Mouse (Mus musculus) hindbrain, embryonic 16.5 days (tissue): ENCODE results near the gene Gm20441. TPM values are rescaled to one million over a fixed set of nuclear protein-coding genes. Genes with fewer than 3 reads are reported as not detected.

Experiments
- ATAC-seq: fragments of 200-750 bp; cut with Nextera tagmentation; 2 replicates; pipeline ENCODE4 v1.8.0; 2017; ENCODE audit warnings: moderate TSS enrichment, moderate library complexity
- H3K27ac ChIP-seq: fragments of 300-500 bp; sonication (generic); 2 replicates; pipeline ENCODE4 v1.5.1; 2014; ENCODE audit warnings: low read depth, mild to moderate bottlenecking, control low read depth, low read length, moderate library complexity
- H3K27me3 ChIP-seq: fragments of 300-500 bp; sonication (generic); replicated peaks from 2 replicates; pipeline ENCODE4 v1.6.1; 2014; ENCODE audit warnings: low read length; ENCODE audit not compliant: control insufficient read depth, insufficient read depth
- H3K36me3 ChIP-seq: fragments of 300-500 bp; sonication (generic); 2 replicates; pipeline ENCODE4 v1.6.1; 2014; ENCODE audit warnings: mild to moderate bottlenecking, low read length, moderate library complexity, mixed read lengths; ENCODE audit not compliant: control insufficient read depth, insufficient read depth
- H3K4me1 ChIP-seq: fragments of 300-500 bp; sonication (generic); 2 replicates; pipeline ENCODE4 v1.6.1; 2014; ENCODE audit warnings: low read depth, low read length; ENCODE audit not compliant: control insufficient read depth, insufficient read depth
- H3K4me2 ChIP-seq: fragments of 300-500 bp; sonication (generic); 2 replicates; pipeline ENCODE4 v1.6.1; 2014; ENCODE audit warnings: mild to moderate bottlenecking, low read length, control low read depth, moderate library complexity
- H3K4me3 ChIP-seq: fragments of 300-500 bp; sonication (generic); 2 replicates; pipeline ENCODE4 v1.5.1; 2014; ENCODE audit warnings: mild to moderate bottlenecking, low read length, control low read depth, moderate library complexity
- H3K9ac ChIP-seq: fragments of 300-500 bp; sonication (generic); 2 replicates; pipeline ENCODE4 v1.6.1; 2014; ENCODE audit warnings: low read depth, mild to moderate bottlenecking, control low read depth, low read length, moderate library complexity
- H3K9me3 ChIP-seq: fragments of 300-500 bp; sonication (generic); 2 replicates; pipeline ENCODE4 v1.6.1; 2014; ENCODE audit warnings: mild to moderate bottlenecking, low read length, moderate library complexity; ENCODE audit not compliant: control insufficient read depth
- WGBS: fragments of 180-500 bp; shearing (Covaris S2); extraction: QIAGEN DNeasy Blood & Tissue Kit; methylation state at CpG from one replicate; pipeline ENCODE4 v1.1.7; 2014; 5-methylcytosine and 5-hydroxymethylcytosine counted together
- polyA plus RNA-seq: library from polyadenylated mRNA; unstranded; fragments of >200 nt; fragmentation: Nextera tagmentation; extraction: Ambion mirVana; gene quantifications from 2 replicates; pipeline ENCODE4 v1.2.1, GENCODE M21; 2015

Gene Gm20441
- polyA plus RNA-seq, 1 experiment from 2014 or later = 0.50 TPM

- 82% methylated on average over 6 of the region's 6 CpGs for WGBS
- Histone ChIP-seq H3K27ac (no peak overlapping the region), H3K4me1 (no peaks in the 10 kb centered on the region), H3K4me3 (no peak overlapping the region), H3K36me3 (no peaks in the 10 kb centered on the region), H3K9ac (no peak overlapping the region), H3K27me3 (no peaks in the 10 kb centered on the region), H3K4me2 (no peak overlapping the region), H3K9me3 (no peaks in the 10 kb centered on the region)
- no peak for ATAC-seq
Measured at GRCm38 (mm10) chr10:75789081-75789735, 8.5 kb upstream of the Gm20441 start.

- H3K4me3 ChIP-seq = no peak overlapping the region
- H3K27ac ChIP-seq = no peak overlapping the region
- H3K4me2 ChIP-seq = no peak overlapping the region
- H3K36me3 ChIP-seq = no peaks in the 10 kb centered on the region
- H3K4me1 ChIP-seq = no peaks in the 10 kb centered on the region
- H3K27me3 ChIP-seq = no peaks in the 10 kb centered on the region
- WGBS = 95% methylated on average over 8 of the region's 8 CpGs
- H3K9me3 ChIP-seq = no peaks in the 10 kb centered on the region
- H3K9ac ChIP-seq = no peak overlapping the region
- no peak for ATAC-seq
Measured at GRCm38 (mm10) chr10:75788277-75788676, 7.5 kb upstream of the Gm20441 start.

GRCm38 (mm10) chr10:75785442-75785841 is 4.7 kb upstream of the Gm20441 start:
- no peak overlapping the region for H3K9ac ChIP-seq
- H3K36me3 ChIP-seq = no peaks in the 10 kb centered on the region
- H3K27ac ChIP-seq = no peak overlapping the region
- no peak overlapping the region for H3K4me3 ChIP-seq
- 70% methylated on average over 1 of the region's 1 CpGs for WGBS
- no peaks in the 10 kb centered on the region for H3K9me3 ChIP-seq
- H3K27me3 ChIP-seq = peaks cover 7% of the 10 kb centered on the region
- no peak for ATAC-seq
- H3K4me1 ChIP-seq = peaks cover 5% of the 10 kb centered on the region
- no peak overlapping the region for H3K4me2 ChIP-seq

GRCm38 (mm10) chr10:75779206-75780174 is 1.3 kb downstream of the Gm20441 start:
- peaks cover 6% of the 10 kb centered on the region for H3K4me1 ChIP-seq
- no peak overlapping the region for H3K9ac ChIP-seq
- H3K9me3 ChIP-seq = no peaks in the 10 kb centered on the region
- 41% methylated on average over 15 of the region's 15 CpGs for whole genome bisulfite sequencing
- H3K36me3 ChIP-seq = no peaks in the 10 kb centered on the region
- H3K27ac ChIP-seq = no peak overlapping the region
- H3K4me3 ChIP-seq = no peak overlapping the region
- no peak overlapping the region for H3K4me2 ChIP-seq
- H3K27me3 ChIP-seq = peaks cover 16% of the 10 kb centered on the region
- ATAC-seq = no peak

DNA sequence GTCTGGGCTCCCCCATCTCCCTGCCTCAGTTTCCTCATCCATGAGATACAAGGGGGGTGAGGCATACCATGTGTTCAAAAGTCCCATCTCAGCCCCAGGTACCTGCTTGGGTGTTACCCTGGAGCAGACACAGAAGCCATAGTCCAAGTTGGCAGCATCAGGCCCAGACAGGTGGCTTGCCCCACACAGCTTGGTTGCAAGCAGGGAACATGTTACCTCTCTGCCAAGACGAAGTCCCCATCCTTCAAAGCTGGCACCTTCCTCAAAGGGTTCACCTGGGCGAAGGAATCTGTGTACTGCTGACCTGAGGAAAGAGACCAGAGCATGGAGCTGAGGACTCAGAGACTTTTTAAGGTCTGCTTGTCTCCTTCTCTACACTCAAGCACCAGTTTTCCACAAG is 2.9 kb downstream of the Gm20441 start:
- Histone ChIP-seq H3K9ac (no peak overlapping the region), H3K27ac (no peak overlapping the region), H3K4me1 (peaks cover 6% of the 10 kb centered on the region), H3K27me3 (peaks cover 16% of the 10 kb centered on the region), H3K4me3 (no peak overlapping the region), H3K36me3 (no peaks in the 10 kb centered on the region), H3K9me3 (no peaks in the 10 kb centered on the region), H3K4me2 (no peak overlapping the region)
- ATAC-seq = no peak
- WGBS = 78% methylated on average over 2 of the region's 2 CpGs

GRCm38 (mm10) chr10:75776562-75776961 is 4.2 kb downstream of the Gm20441 start:
- no peak overlapping the region for H3K4me3 ChIP-seq
- peaks cover 10% of the 10 kb centered on the region for H3K27me3 ChIP-seq
- no peaks in the 10 kb centered on the region for H3K9me3 ChIP-seq
- no peak overlapping the region for H3K27ac ChIP-seq
- no peaks in the 10 kb centered on the region for H3K36me3 ChIP-seq
- ATAC-seq = no peak
- no peak overlapping the region for H3K9ac ChIP-seq
- 90% methylated on average over 6 of the region's 6 CpGs for WGBS
- H3K4me2 ChIP-seq = no peak overlapping the region
- H3K4me1 ChIP-seq = peaks cover 14% of the 10 kb centered on the region

DNA sequence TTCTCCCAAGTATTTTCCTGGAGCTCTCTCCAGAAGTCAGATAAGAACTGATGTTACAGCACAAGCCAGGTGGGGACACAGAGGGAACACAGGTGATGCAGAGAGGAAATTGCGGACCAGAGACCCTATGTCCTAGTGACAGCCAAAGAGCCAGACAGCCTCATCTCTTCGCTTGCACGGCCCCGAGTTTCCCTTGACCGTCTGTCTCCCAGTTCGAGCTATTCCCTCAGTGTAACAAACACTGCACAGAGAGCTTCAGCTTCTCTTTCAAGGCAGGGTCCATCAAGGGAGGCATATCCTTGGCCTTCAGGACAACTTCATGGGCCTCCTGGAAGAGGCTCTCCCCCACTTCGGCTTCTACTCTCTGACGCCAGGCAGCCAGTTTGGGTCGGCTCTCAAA is 6.2 kb downstream of the Gm20441 start:
- Histone ChIP-seq H3K4me3 (no peak overlapping the region), H3K4me2 (no peak overlapping the region), H3K9ac (no peak overlapping the region), H3K27me3 (peaks cover 6% of the 10 kb centered on the region), H3K4me1 (peaks cover 7% of the 10 kb centered on the region), H3K27ac (no peak overlapping the region), H3K36me3 (no peaks in the 10 kb centered on the region), H3K9me3 (no peaks in the 10 kb centered on the region)
- WGBS = 93% methylated on average over 9 of the region's 9 CpGs
- ATAC-seq = no peak

- H3K27ac ChIP-seq = no peak overlapping the region
- H3K27me3 ChIP-seq = peaks cover under 1% of the 10 kb centered on the region; the same call in 1 of the 2 replicates
- no peaks in the 10 kb centered on the region for H3K9me3 ChIP-seq
- no peak overlapping the region for H3K4me2 ChIP-seq
- H3K36me3 ChIP-seq = no peaks in the 10 kb centered on the region
- WGBS = 95% methylated on average over 5 of the region's 5 CpGs
- ATAC-seq = no peak
- no peak overlapping the region for H3K4me3 ChIP-seq
- H3K9ac ChIP-seq = no peak overlapping the region
- peaks cover 7% of the 10 kb centered on the region for H3K4me1 ChIP-seq
Measured at GRCm38 (mm10) chr10:75774102-75774501, 6.7 kb downstream of the Gm20441 start.
